Mouse (Mus musculus) erythroblast, embryonic 14.5 days (primary cell): ENCODE data around the gene Extl2.

Experiments
- GATA1 ChIP-seq: IDR thresholded peaks from 2 replicates; pipeline ENCODE4 v1.6.1; 2012; ENCODE audit warnings: low read length, inconsistent platforms, mixed read lengths
- TAL1 ChIP-seq: IDR thresholded peaks from 3 replicates; pipeline ENCODE4 v1.6.1; 2012; ENCODE audit warnings: low read length, inconsistent platforms, mixed read lengths

DNA sequence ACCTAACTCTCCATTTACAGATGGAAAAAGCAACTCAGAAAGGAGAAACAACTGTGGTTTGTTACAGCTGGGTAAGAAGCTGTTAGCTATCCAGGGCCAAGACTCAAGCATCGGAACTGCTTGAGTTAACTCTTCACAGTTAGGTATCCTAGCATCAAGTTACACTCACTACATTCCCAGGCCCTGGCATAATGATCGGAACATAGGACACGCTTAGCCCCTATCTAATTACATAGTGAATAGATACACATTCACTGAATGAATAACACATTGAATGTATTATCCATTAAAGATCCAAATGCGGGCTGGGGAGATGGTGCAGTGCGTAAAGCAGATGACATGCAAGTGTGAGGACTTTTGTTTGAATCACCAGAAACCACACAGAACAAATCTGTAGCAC, 43.2 kb upstream of the Extl2 start:
- TF ChIP-seq GATA1 (no peak), TAL1 (no peak)
